Mouse (Mus musculus) cerebellum, adult 18-20 months (tissue): ENCODE measurements around the gene Copz2.
"Not testable (repeated sequence)": the region's sequence is repeated elsewhere in the genome, so short reads cannot be mapped to it uniquely, and the experiment has no call there.

Source experiments
- DNase-seq, 2 experiments: peaks; one replicate each; pipeline ENCODE4 v3.0.0; 2021

The Copz2 gene

GRCm38 (mm10) chr11:96849681-96850467 lies at the start of gene Copz2:
TSS of gene Copz2 (plus strand) at chr11:96849870.
- DNase-seq: no peak

GRCm38 (mm10) chr11:96805606-96806005 lies 44.1 kb upstream of the Copz2 start:
- no peak for DNase-seq

GRCm38 (mm10) chr11:96808066-96808465 lies 41.6 kb upstream of the Copz2 start:
- DNase-seq: no peak

DNA sequence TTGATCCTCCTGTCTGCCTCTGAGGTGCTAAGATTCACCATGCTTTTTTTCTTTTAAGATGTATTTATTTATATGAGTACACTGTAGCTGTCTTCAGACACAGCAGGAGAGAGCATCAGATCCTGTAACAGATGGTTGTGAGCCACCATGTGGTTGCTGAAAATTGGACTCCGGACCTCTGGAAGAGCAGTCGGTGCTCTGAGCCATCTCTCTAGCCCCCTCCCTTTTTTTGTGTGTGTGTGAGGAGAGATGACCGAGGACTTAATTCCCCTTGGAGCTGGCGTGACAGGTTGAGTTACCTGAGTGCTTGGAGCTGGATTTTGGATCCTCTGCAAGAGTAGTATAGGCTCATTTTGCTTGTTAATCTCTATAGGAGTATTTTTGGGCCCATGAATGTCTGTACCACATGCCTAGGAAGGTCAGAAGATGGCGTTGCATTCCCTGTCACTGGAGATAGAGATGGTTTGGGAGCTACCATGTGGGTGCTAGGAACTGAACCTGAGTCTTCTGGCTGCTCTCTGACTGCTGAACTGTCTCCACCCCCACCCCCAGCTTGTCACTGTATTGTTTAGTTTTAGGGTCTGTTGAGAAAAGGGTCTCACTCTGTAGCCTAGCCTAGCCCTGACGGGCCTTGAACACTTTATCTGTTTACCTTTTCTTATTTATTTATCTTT lies 40.0 kb upstream of the Copz2 start:
- DNase-seq: peak; percentile 44 to 60

GRCm38 (mm10) chr11:96811188-96811587 lies 38.5 kb upstream of the Copz2 start:
- DNase-seq: not testable (repeated sequence)

- no peak for DNase-seq
These were observed 36.2 kb upstream of the Copz2 start for GRCm38 (mm10) chr11:96813455-96813854.

DNA sequence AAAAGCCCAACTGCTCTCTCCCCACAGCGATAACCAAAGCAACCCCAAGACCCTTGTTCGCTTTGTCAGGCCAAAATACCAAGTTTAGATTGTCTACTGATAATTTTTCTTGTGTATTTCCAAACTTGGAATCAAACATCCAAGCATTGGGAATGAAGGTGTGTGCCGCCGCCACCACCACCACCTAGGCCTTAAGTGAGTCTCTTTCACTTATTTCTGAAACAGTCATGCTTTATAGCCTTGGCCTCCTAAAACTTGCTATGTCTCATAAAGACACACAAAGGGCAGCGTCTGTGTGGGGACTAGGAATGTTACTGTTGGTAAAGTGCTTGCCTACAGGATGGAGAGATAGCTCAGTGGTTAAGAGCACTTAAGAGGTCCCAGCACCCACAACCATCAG lies 35.8 kb upstream of the Copz2 start:
- no peak for DNase-seq

DNA sequence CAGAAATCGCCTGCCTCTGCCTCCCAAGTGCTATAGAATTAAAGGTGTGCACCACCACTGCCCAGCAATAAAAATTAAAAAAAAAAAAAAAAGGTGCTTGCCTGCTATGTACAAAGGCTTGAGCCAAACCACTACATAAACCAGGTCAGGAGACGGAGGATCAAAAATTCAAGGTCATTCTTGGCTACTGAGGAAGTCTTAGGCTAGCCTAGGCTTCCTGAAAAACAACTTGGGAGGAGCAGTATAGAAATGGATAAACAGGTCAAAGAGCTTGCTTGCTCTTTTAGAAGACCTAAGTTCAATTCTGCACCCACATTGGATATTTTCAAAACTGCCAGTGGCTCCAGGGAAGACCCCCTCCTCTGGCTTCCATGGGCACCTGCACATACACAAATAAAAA lies 35.2 kb upstream of the Copz2 start:
- no peak for DNase-seq

GRCm38 (mm10) chr11:96815895-96816294 lies 33.8 kb upstream of the Copz2 start:
- no peak for DNase-seq

- DNase-seq: no peak
These were observed 33.2 kb upstream of the Copz2 start for GRCm38 (mm10) chr11:96816494-96816893.

- DNase-seq: no peak
These were observed 32.7 kb upstream of the Copz2 start for GRCm38 (mm10) chr11:96816979-96817378.

DNA sequence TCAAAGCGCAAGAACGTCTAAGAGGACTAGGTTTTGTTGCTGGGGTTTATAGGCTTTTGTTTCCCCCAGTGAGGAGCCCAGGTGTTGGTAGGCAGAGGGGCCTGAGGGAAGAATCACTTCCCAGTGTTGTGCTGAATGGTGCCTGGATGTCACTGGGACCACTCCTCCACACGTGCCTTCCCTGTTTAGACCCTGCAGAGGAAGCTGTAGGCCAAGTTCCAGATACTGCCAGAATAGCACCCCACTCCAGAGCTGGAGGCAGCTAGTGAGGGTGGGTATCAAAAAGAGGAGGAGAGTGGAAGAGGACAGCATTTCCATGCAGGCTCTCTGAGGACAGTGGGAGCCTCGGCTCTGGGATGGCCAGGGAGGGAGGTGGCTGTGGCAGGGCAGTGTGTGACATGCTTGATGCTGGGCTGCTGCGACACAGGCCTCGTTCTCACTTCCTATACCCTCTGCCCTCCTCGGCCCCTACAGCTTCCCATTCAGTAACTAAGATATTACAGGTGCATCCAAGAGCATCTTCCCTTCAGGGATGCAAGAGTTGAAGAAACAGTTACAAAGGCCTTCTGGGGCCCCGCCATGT lies 31.5 kb upstream of the Copz2 start:
- DNase-seq: no peak

- no peak for DNase-seq
These were observed 27.7 kb upstream of the Copz2 start for GRCm38 (mm10) chr11:96821956-96822355.

GRCm38 (mm10) chr11:96822675-96823470 lies 26.8 kb upstream of the Copz2 start:
- DNase-seq: no peak

- DNase-seq: peak in 1 of 2 experiments; percentile 29
These were observed 26.2 kb upstream of the Copz2 start for GRCm38 (mm10) chr11:96823471-96823837.

- DNase-seq: peak; percentile 85 to 92
These were observed 25.5 kb upstream of the Copz2 start for GRCm38 (mm10) chr11:96823880-96824782.

- peak; percentile 66 to 76 for DNase-seq
These were observed 24.7 kb upstream of the Copz2 start for GRCm38 (mm10) chr11:96824783-96825495.

DNA sequence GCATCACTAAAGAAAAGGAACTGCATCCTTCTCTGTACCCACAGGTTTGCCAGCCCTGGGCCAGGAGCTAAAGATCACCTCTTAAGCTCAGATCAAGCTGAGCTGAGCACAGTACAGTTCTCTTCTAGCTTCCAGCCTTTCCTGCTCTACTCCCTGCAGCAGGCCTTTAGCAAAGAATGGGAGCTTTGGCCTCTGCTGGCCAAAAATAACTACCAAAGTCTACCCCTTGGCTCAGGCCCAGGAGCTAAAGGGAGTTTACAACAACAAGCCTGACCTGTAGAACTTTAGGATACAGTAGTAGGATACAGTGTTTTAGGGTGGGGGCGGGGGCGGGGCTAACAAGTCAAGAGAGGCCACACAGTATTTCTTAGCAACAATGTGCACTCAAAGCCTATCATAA lies 23.2 kb upstream of the Copz2 start:
- no peak for DNase-seq

- DNase-seq: peak in 1 of 2 experiments; percentile 21
These were observed 22.5 kb upstream of the Copz2 start for GRCm38 (mm10) chr11:96827062-96827581.

- no peak for DNase-seq
These were observed 21.8 kb upstream of the Copz2 start for GRCm38 (mm10) chr11:96827917-96828316.

DNA sequence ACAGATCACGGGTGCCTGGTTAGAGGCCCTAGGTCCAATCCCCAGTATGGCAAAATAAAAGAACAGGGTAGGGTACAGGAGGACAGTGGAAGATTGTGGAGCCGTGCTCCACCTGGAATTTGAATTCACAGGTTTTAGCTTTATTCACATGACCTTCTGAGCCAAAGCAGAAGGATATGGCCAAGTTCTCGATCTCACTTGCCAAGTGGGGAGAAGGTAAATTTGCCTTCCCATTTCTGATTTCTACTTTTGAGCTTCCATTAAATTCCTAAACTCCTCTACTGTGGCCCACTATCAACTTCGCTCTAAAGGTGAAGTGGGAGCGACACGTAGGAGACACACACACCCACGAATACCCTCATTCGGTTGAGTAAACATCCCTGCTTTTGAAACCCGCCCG lies 20.8 kb upstream of the Copz2 start:
- DNase-seq: no peak
